Mouse (Mus musculus) liver, embryonic 14.5 days (tissue): ENCODE data around the gene Calcb.

Source experiments
- CTCF ChIP-seq: IDR thresholded peaks from 2 replicates; pipeline ENCODE4 v1.5.1; 2016; ENCODE audit warnings: antibody characterized with exemption, low read depth, control low read depth
- EP300 ChIP-seq: IDR thresholded peaks from 2 replicates; pipeline ENCODE4 v1.6.1; 2016; ENCODE audit warnings: antibody characterized with exemption, low read depth

DNA sequence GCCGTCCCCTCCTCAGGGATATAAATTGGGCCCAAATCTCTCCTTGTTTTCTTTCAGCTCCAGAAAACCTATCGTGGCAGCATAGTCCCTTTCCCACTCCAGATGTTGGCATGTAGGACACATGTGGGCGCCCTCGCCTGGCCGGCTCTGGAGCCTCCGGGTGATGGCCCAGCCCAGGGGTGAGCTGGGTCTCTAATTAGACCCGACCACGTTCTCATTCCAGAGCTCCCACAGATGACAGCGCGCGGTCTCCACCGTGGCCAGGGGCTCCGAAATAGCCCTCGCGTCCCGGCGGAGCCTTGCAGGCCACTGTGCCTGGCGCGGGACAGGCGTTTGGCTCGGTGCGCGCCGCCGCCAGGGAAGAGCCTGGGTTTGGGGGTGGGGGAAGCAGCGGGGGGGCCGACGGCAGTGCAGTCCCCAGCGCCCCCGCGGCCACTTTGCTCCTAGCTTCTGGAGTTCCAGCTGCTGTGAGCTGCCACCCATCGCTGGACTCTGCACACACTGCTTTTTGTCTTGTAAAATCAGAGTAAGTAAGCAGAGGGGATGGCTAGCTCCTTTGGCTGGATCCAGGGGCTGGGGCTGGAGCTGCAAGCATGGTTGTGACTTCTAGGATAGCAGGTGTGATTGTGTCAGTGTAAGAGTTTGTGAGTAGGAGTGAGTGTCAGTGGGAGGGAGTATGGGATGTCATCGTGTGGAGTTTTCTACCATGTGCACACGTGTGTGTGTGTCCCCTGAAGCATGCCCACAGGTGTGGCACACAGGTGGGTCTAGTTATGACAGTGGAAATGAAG is 27.2 kb downstream of the Calcb start:
- TF ChIP-seq EP300: no peak
- peak; percentile 22; the same call in 1 of the 2 replicates for TF ChIP-seq CTCF
